Mouse (Mus musculus) small intestine, adult 10 weeks (tissue): ENCODE data around the gene Nadk. TPM values are rescaled to one million over a fixed set of nuclear protein-coding genes. Genes with fewer than 3 reads are reported as not detected.

Source experiments
- polyA plus RNA-seq: library from polyadenylated mRNA; stranded (reverse); fragments of 350-450 nt; fragmentation: Illumina TruSeq; extraction: RNeasy Lipid Tissue Mini Kit (QIAGEN cat#74804); gene quantifications from one replicate; pipeline ENCODE4 v1.2.3, GENCODE M21; 2014; ENCODE audit warnings: low replicate concordance

Gene Nadk
- 48.7 TPM for polyA plus RNA-seq

DNA sequence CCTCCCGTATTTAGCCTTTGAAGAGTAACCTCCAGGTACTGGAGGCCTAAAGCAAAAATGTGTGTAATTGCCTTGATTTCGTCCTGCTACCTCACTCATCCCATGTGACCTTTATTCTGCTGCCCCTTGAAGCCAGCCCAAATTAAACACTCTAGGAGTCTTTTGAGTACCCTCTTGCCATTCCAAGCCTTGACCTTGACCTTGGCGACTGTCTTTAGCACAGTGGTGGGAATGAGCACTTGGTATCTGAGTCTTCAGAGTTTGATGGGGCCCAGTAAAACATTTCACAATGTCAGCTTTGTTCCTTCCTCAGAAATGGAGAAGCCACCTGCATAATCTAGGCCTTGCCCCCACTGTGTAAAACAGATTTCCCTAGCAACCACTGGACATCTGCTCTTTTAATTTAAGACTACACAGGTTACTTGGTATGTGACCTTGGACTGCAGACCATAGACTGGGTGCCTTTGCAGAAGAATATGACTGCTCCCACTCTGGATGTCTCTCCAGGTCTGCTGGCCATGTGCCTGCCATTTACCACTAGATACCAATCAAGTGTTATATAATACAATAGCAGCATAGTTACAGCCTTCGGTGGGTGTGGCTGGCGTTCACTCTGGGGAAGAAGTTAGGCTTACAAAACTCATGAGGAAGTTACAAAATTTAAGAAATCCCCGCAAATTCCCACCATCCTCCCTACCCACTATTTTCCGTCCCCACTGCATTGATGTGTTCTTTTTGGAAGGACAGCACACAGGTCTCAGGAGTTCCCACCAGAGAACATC is at the start of gene Nadk:
Nadk (plus strand) TSS at position 718 of the 782 bp plus-strand sequence.

GRCm38 (mm10) chr4:155601091-155601996 is 39.2 kb downstream of the Nadk start, which contains the start of gene Slc35e2:
TSS of gene Slc35e2 (plus strand) at chr4:155601416.

GRCm38 (mm10) chr4:155624338-155625291 is 62.4 kb downstream of the Nadk start, which contains the start of gene Cdk11b:
TSS of gene Cdk11b (plus strand) at chr4:155624854.

Other genes with a start within 250 kb of the Nadk start
- 10.2 TPM for gene Prkcz, start 201.0 kb upstream of the Nadk start, polyA plus RNA-seq
- gene Gabrd, start 164.3 kb upstream of the Nadk start, polyA plus RNA-seq = not detected
- 0.67 TPM for gene Cfap74, start 153.2 kb upstream of the Nadk start, polyA plus RNA-seq
- gene Tmem52, start 93.3 kb upstream of the Nadk start, polyA plus RNA-seq = not detected
- 317 TPM for gene Gnb1, start 71.0 kb upstream of the Nadk start, polyA plus RNA-seq
- gene Slc35e2, start 39.0 kb downstream of the Nadk start, polyA plus RNA-seq = 39.8 TPM
- 152 TPM for gene Cdk11b, start 62.5 kb downstream of the Nadk start, polyA plus RNA-seq
- not detected for gene Gm10563, start 83.0 kb downstream of the Nadk start, polyA plus RNA-seq
- gene Mmp23, start 91.0 kb downstream of the Nadk start, polyA plus RNA-seq = 0.45 TPM
- 0.71 TPM for gene Mib2, start 106.8 kb downstream of the Nadk start, polyA plus RNA-seq
- not detected for gene Fndc10, start 132.0 kb downstream of the Nadk start, polyA plus RNA-seq
- 77.1 TPM for gene Ssu72, start 142.4 kb downstream of the Nadk start, polyA plus RNA-seq
- not detected for gene Tmem240, start 172.4 kb downstream of the Nadk start, polyA plus RNA-seq
- 3.7 TPM for gene Atad3a, start 198.7 kb downstream of the Nadk start, polyA plus RNA-seq
- gene Vwa1, start 212.3 kb downstream of the Nadk start, polyA plus RNA-seq = 4.6 TPM
- gene Tmem88b, start 223.5 kb downstream of the Nadk start, polyA plus RNA-seq = 6.6 TPM
- gene Ankrd65, start 228.1 kb downstream of the Nadk start, polyA plus RNA-seq = not detected
- gene Mrpl20, start 240.5 kb downstream of the Nadk start, polyA plus RNA-seq = 36.0 TPM